Mouse (Mus musculus): ENCODE measurements around the gene Clip1. TPM values are rescaled to one million over a fixed set of nuclear protein-coding genes. Genes with fewer than 3 reads are reported as not detected.

Clip1 gene
- total RNA-seq, 1 experiment from 2014 or later = 205 TPM

Other genes starting within 250 kb of the Clip1 start
- gene Lrrc43, start 195.3 kb downstream of the Clip1 start, total RNA-seq (2017) = not detected in 2 replicates
- gene Il31, start 195.1 kb downstream of the Clip1 start, total RNA-seq (2017) = not detected in 2 replicates
- gene B3gnt4, start 174.2 kb downstream of the Clip1 start, total RNA-seq (2017) = not detected in 2 replicates
- gene Diablo, start 160.4 kb downstream of the Clip1 start, total RNA-seq (2017) = 34.1 and 41.3 TPM in 2 replicates
- gene Gm49027, start 159.1 kb downstream of the Clip1 start, total RNA-seq (2017) = not detected in 2 replicates
- 25.3 and 28.9 TPM in 2 replicates for gene Vps33a, start 111.6 kb downstream of the Clip1 start, total RNA-seq (2017)
- gene Zcchc8, start 36.5 kb upstream of the Clip1 start, total RNA-seq (2017) = 78.0 and 87.7 TPM in 2 replicates
- gene Rsrc2, start 64.8 kb upstream of the Clip1 start, total RNA-seq (2017) = 384 and 420 TPM in 2 replicates
- gene Kntc1, start 65.1 kb upstream of the Clip1 start, total RNA-seq (2017) = 0.12 TPM in 1 of 2 replicates, not detected in the other
- 78.9 and 82.9 TPM in 2 replicates for gene Hcar2, start 180.9 kb upstream of the Clip1 start, total RNA-seq (2017)
- not detected in 2 replicates for gene Hcar1, start 195.4 kb upstream of the Clip1 start, total RNA-seq (2017)
- gene Denr, start 222.6 kb upstream of the Clip1 start, total RNA-seq (2017) = 23.0 and 27.9 TPM in 2 replicates
- gene Gm43518, start 242.8 kb upstream of the Clip1 start, total RNA-seq (2017) = 1.5 and 2.9 TPM in 2 replicates
- 5.8 and 8.6 TPM in 2 replicates for gene Ccdc62, start 246.1 kb upstream of the Clip1 start, total RNA-seq (2017)

Measured in neutrophil, adult 5-6 weeks (primary cell).